Mouse (Mus musculus): ENCODE measurements around the gene Itih4. TPM values are rescaled to one million over a fixed set of nuclear protein-coding genes. Genes with fewer than 3 reads are reported as not detected.

The Itih4 gene
- polyA plus RNA-seq, 1 experiment from 2014 or later = 27.0 TPM

GRCm38 (mm10) chr14:30911141-30911540 is 24.9 kb downstream of the Itih4 start:
- Histone ChIP-seq H3K9ac (no peak overlapping the region), H3K4me2 (no peak overlapping the region), H3K4me1 (replicated peaks) (peaks cover 13% of the 10 kb centered on the region), H3K27me3 (no peaks in the 10 kb centered on the region), H3K36me3 (no peaks in the 10 kb centered on the region), H3K4me3 (replicated peaks) (no peak overlapping the region), H3K9me3 (replicated peaks) (no peaks in the 10 kb centered on the region), H3K27ac (no peak overlapping the region)
- DNase-seq = no peak
- no peak for ATAC-seq (ENCODE audit: low read depth)
- 73% methylated on average over 8 of the region's 8 CpGs for WGBS (ENCODE audit: insufficient replicate concordance)

GRCm38 (mm10) chr14:30912641-30913040 is 26.4 kb downstream of the Itih4 start:
- DNase-seq (no peak), ATAC-seq (ENCODE audit: low read depth) (no peak)
- Histone ChIP-seq H3K4me1 (replicated peaks) (peaks cover 10% of the 10 kb centered on the region), H3K27ac (no peak overlapping the region), H3K36me3 (no peaks in the 10 kb centered on the region), H3K4me2 (no peak overlapping the region), H3K27me3 (no peaks in the 10 kb centered on the region), H3K4me3 (replicated peaks) (no peak overlapping the region), H3K9ac (no peak overlapping the region), H3K9me3 (replicated peaks) (no peaks in the 10 kb centered on the region)
- 70% methylated on average over 8 of the region's 8 CpGs for WGBS (ENCODE audit: insufficient replicate concordance)

- ATAC-seq (ENCODE audit: low read depth) (no peak), DNase-seq (no peak)
- 64% methylated on average over 5 of the region's 5 CpGs for WGBS (ENCODE audit: insufficient replicate concordance)
Observed at GRCm38 (mm10) chr14:30913404-30913803, 27.1 kb downstream of the Itih4 start.

GRCm38 (mm10) chr14:30916516-30916915 is 30.2 kb downstream of the Itih4 start:
- no peak overlapping the region for H3K27ac ChIP-seq
- WGBS (ENCODE audit: insufficient replicate concordance) = 58% methylated on average over 1 of the region's 1 CpGs
- no peak overlapping the region for H3K9ac ChIP-seq
- H3K4me1 ChIP-seq (replicated peaks) = 0 out of 2 replicates have a peak, but pooled peaks cover 3% of the 10 kb centered on the region
- H3K4me3 ChIP-seq (replicated peaks) = no peak overlapping the region
- 0 out of 2 replicates have a peak, but pooled peaks cover 4% of the 10 kb centered on the region for H3K36me3 ChIP-seq
- DNase-seq (no peak), ATAC-seq (ENCODE audit: low read depth) (no peak)
- no peaks in the 10 kb centered on the region for H3K27me3 ChIP-seq
- no peaks in the 10 kb centered on the region for H3K9me3 ChIP-seq (replicated peaks)
- H3K4me2 ChIP-seq = no peak overlapping the region

More at GRCm38 (mm10) chr14:30913404-30913803, 27.1 kb downstream of the Itih4 start:
- no peaks in the 10 kb centered on the region for H3K36me3 ChIP-seq
- H3K4me3 ChIP-seq (replicated peaks) = no peak overlapping the region
- no peaks in the 10 kb centered on the region for H3K27me3 ChIP-seq
- H3K9me3 ChIP-seq (replicated peaks) = no peaks in the 10 kb centered on the region
- H3K9ac ChIP-seq = no peak overlapping the region
- no peak overlapping the region for H3K4me2 ChIP-seq
- peaks cover 2% of the 10 kb centered on the region for H3K4me1 ChIP-seq (replicated peaks)
- H3K27ac ChIP-seq = no peak overlapping the region

GRCm38 (mm10) chr14:30922053-30922670 is 35.9 kb downstream of the Itih4 start:
- no peaks in the 10 kb centered on the region for H3K27me3 ChIP-seq
- no peak overlapping the region for H3K27ac ChIP-seq
- no peaks in the 10 kb centered on the region for H3K9me3 ChIP-seq (replicated peaks)
- 0 out of 2 replicates have a peak, but pooled peaks cover 10% of the 10 kb centered on the region for H3K4me1 ChIP-seq (replicated peaks)
- peak overlapping the region; percentile 43 for H3K4me2 ChIP-seq
- 50% methylated on average over 8 of the region's 8 CpGs for WGBS (ENCODE audit: insufficient replicate concordance)
- ATAC-seq (ENCODE audit: low read depth) (no peak), DNase-seq (no peak)
- H3K9ac ChIP-seq = no peak overlapping the region
- 0 out of 2 replicates have a peak, but pooled peaks cover 4% of the 10 kb centered on the region for H3K36me3 ChIP-seq
- H3K4me3 ChIP-seq (replicated peaks) = peak overlapping the region; percentile 32; the same call in 1 of the 2 replicates

- Histone ChIP-seq H3K27me3 (no peaks in the 10 kb centered on the region), H3K4me1 (replicated peaks) (0 out of 2 replicates have a peak, but pooled peaks cover 10% of the 10 kb centered on the region), H3K36me3 (0 out of 2 replicates have a peak, but pooled peaks cover 4% of the 10 kb centered on the region), H3K4me2 (peak within 1 kb of the TSS; percentile 43), H3K27ac (peak within 1 kb of the TSS; percentile 50), H3K4me3 (replicated peaks) (peak within 1 kb of the TSS; percentile 32), H3K9me3 (replicated peaks) (no peaks in the 10 kb centered on the region), H3K9ac (peak within 1 kb of the TSS; percentile 19)
- 36% methylated on average over 6 of the region's 6 CpGs for WGBS (ENCODE audit: insufficient replicate concordance)
- no peak for DNase-seq
- peak; percentile 72 for ATAC-seq (ENCODE audit: low read depth)
Observed at GRCm38 (mm10) chr14:30923375-30924105, 37.3 kb downstream of the Itih4 start, which contains the start of gene Itih3. Gene Itih3 (minus strand): TSS chr14:30923760.

- ATAC-seq (ENCODE audit: low read depth) (no peak), DNase-seq (no peak)
- Histone ChIP-seq H3K36me3 (no peaks in the 10 kb centered on the region), H3K4me3 (replicated peaks) (no peak overlapping the region), H3K9ac (no peak overlapping the region), H3K27me3 (no peaks in the 10 kb centered on the region), H3K27ac (no peak overlapping the region), H3K4me2 (no peak overlapping the region), H3K4me1 (replicated peaks) (peaks cover 11% of the 10 kb centered on the region), H3K9me3 (replicated peaks) (no peaks in the 10 kb centered on the region)
- 75% methylated on average over 3 of the region's 3 CpGs for WGBS (ENCODE audit: insufficient replicate concordance)
Observed at GRCm38 (mm10) chr14:30925492-30925891, 39.2 kb downstream of the Itih4 start.

- 65% methylated on average over 4 of the region's 4 CpGs for WGBS (ENCODE audit: insufficient replicate concordance)
- ATAC-seq (ENCODE audit: low read depth) (peak; percentile 41; the same call in 1 of the 2 replicates), DNase-seq (no peak)
- Histone ChIP-seq H3K9me3 (replicated peaks) (no peaks in the 10 kb centered on the region), H3K4me3 (replicated peaks) (no peak overlapping the region), H3K4me2 (no peak overlapping the region), H3K36me3 (no peaks in the 10 kb centered on the region), H3K9ac (no peak overlapping the region), H3K27ac (peak overlapping the region; percentile 32; the same call in 1 of the 2 replicates), H3K27me3 (no peaks in the 10 kb centered on the region), H3K4me1 (replicated peaks) (peaks cover 7% of the 10 kb centered on the region)
Observed at GRCm38 (mm10) chr14:30930386-30930785, 44.1 kb downstream of the Itih4 start.

GRCm38 (mm10) chr14:30933351-30933750 is 47.1 kb downstream of the Itih4 start:
- Histone ChIP-seq H3K9me3 (replicated peaks) (no peaks in the 10 kb centered on the region), H3K4me2 (no peak overlapping the region), H3K27ac (no peak overlapping the region), H3K27me3 (no peaks in the 10 kb centered on the region), H3K4me1 (replicated peaks) (peaks cover 7% of the 10 kb centered on the region), H3K36me3 (no peaks in the 10 kb centered on the region), H3K4me3 (replicated peaks) (no peak overlapping the region), H3K9ac (no peak overlapping the region)
- ATAC-seq (ENCODE audit: low read depth) = no peak
- 70% methylated on average over 9 of the region's 9 CpGs for WGBS (ENCODE audit: insufficient replicate concordance)
- DNase-seq = no peak

GRCm38 (mm10) chr14:30942254-30942653 is 56.0 kb downstream of the Itih4 start:
- no peak for DNase-seq
- Histone ChIP-seq H3K9ac (no peak overlapping the region), H3K27me3 (no peaks in the 10 kb centered on the region), H3K9me3 (replicated peaks) (no peaks in the 10 kb centered on the region), H3K36me3 (no peaks in the 10 kb centered on the region), H3K4me3 (replicated peaks) (no peak overlapping the region), H3K4me1 (replicated peaks) (no peaks in the 10 kb centered on the region), H3K27ac (no peak overlapping the region), H3K4me2 (peak overlapping the region; percentile 49)
- ATAC-seq (ENCODE audit: low read depth) = no peak
- WGBS (ENCODE audit: insufficient replicate concordance) = 67% methylated on average over 4 of the region's 4 CpGs

- no peaks in the 10 kb centered on the region for H3K27me3 ChIP-seq
- no peaks in the 10 kb centered on the region for H3K36me3 ChIP-seq
- no peaks in the 10 kb centered on the region for H3K4me1 ChIP-seq (replicated peaks)
- 69% methylated on average over 7 of the region's 7 CpGs for WGBS (ENCODE audit: insufficient replicate concordance)
- H3K9me3 ChIP-seq (replicated peaks) = no peaks in the 10 kb centered on the region
- H3K4me2 ChIP-seq = peak within 1 kb of the TSS; percentile 49
- H3K27ac ChIP-seq = peak within 1 kb of the TSS; percentile 77
- ATAC-seq (ENCODE audit: low read depth) = peak; percentile 35; the same call in 1 of the 2 replicates
- DNase-seq = no peak
- H3K4me3 ChIP-seq (replicated peaks) = peak within 1 kb of the TSS; percentile 40
- H3K9ac ChIP-seq = peak within 1 kb of the TSS; percentile 49; the same call in 1 of the 2 replicates
Observed at GRCm38 (mm10) chr14:30943038-30943437, 56.8 kb downstream of the Itih4 start, which contains the start of gene Itih1. Gene Itih1 (minus strand): TSS chr14:30943289.

Measured in liver, embryonic 13.5 days (tissue).